Mouse (Mus musculus): ENCODE data around the gene Psmd5.
A peak's percentile ranks its signal among the peaks of the same experiment; 100 is the strongest.
"Not testable (repeated sequence)": the region's sequence is repeated elsewhere in the genome, so short reads cannot be mapped to it uniquely, and the experiment has no call there.

Psmd5 gene

GRCm38 (mm10) chr2:34826460-34827231 lies 48.1 kb downstream of the Psmd5 start:
- DNase-seq (ENCODE audit: low spot score): peak; percentile 11

GRCm38 (mm10) chr2:34825827-34826459 lies 48.8 kb downstream of the Psmd5 start, which contains the start of gene Fbxw2:
Gene Fbxw2 (minus strand): TSS chr2:34826311.
- DNase-seq (ENCODE audit: low spot score): peak; percentile 90

- no peak for DNase-seq (ENCODE audit: low spot score)
These were observed 56.3 kb downstream of the Psmd5 start for GRCm38 (mm10) chr2:34818492-34818891.

- DNase-seq (ENCODE audit: low spot score): not testable (repeated sequence)
These were observed 58.9 kb downstream of the Psmd5 start for GRCm38 (mm10) chr2:34815893-34816292.

GRCm38 (mm10) chr2:34812706-34813105 lies 62.1 kb downstream of the Psmd5 start:
- no peak for DNase-seq (ENCODE audit: low spot score)

GRCm38 (mm10) chr2:34810775-34811174 lies 64.0 kb downstream of the Psmd5 start:
- DNase-seq (ENCODE audit: low spot score): no peak

- DNase-seq (ENCODE audit: low spot score): no peak
These were observed 65.2 kb downstream of the Psmd5 start for GRCm38 (mm10) chr2:34809568-34809967.

GRCm38 (mm10) chr2:34808057-34808456 lies 66.7 kb downstream of the Psmd5 start:
- DNase-seq (ENCODE audit: low spot score): no peak

- no peak for DNase-seq (ENCODE audit: low spot score)
These were observed 69.3 kb downstream of the Psmd5 start for GRCm38 (mm10) chr2:34805364-34805950.

- DNase-seq (ENCODE audit: low spot score): no peak
These were observed 70.0 kb downstream of the Psmd5 start for GRCm38 (mm10) chr2:34804815-34805214.

GRCm38 (mm10) chr2:34804172-34804571 lies 70.6 kb downstream of the Psmd5 start:
- DNase-seq (ENCODE audit: low spot score): no peak

GRCm38 (mm10) chr2:34803746-34804145 lies 71.0 kb downstream of the Psmd5 start:
- DNase-seq (ENCODE audit: low spot score): no peak

GRCm38 (mm10) chr2:34802565-34803245 lies 72.1 kb downstream of the Psmd5 start:
- DNase-seq (ENCODE audit: low spot score): not testable (repeated sequence)

- peak; percentile 94 for DNase-seq (ENCODE audit: low spot score)
These were observed 73.0 kb downstream of the Psmd5 start for GRCm38 (mm10) chr2:34801516-34802482.

- DNase-seq (ENCODE audit: low spot score): no peak
These were observed 74.4 kb downstream of the Psmd5 start for GRCm38 (mm10) chr2:34800371-34800770.
